Mouse (Mus musculus): ENCODE measurements around the gene Stx1a.

GRCm38 (mm10) chr5:135064382-135064766, 41.1 kb downstream of the Stx1a start:
- TF ChIP-seq CTCF (IDR thresholded peaks at IDR 0.05; ENCODE audit: borderline replicate concordance, insufficient read depth, low read length) (no peak), POLR2A (IDR thresholded peaks at IDR 0.05; ENCODE audit: low read depth, low read length) (no peak)
